ENCODE assay signal across 21 mouse cellular contexts in the genomic region with DNA sequence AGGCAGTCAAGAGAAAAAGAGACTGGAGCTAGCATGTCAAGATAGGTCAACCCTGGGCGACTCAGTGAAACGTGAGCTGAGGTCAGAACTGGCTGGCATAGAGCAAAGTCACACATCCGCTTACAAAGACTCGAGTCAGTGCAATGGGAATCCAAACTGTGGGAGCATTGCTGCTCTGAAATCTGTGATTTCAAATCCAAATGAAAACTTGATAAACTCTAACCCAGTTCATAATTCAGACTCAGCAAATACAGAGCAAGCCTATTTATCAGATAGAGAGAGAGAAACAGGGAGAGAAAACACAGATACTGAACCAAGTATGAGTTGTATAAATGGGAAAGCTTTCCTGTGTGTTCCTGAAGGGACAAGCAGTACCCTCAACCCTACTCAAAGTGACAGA. TPM values are rescaled to one million over a fixed set of nuclear protein-coding genes. Genes with fewer than 3 reads are reported as not detected.
DNase-seq lines count a peak whose midpoint lies in the region; ATAC-seq and TF ChIP-seq lines count a peak whose summit lies in the region.
"Had no signal": no experiment of that assay in that cellular context is flagged by ENCODE, and none has a peak within 500 bp of the region (broad histone marks: within the 10 kb centered on the region; RNA-seq: fewer than 3 reads in every experiment).

A gene (plus strand): TSS at position 301 of the 400 bp plus-strand sequence.

- TF ChIP-seq CTCF in gastrocnemius, adult 2 months (IDR thresholded peaks at IDR 0.05), result no peak

- no peak for DNase-seq in gastrocnemius, adult 2 months
- no peak for DNase-seq in gastrocnemius, postnatal 14 days
- peak; percentile 4 for DNase-seq in midbrain, embryonic 11.5 days (ENCODE audit: low spot score, missing footprints)
- DNase-seq: adrenal gland, adult 2 months; adrenal gland, adult 8-10 months; adrenal gland, postnatal 10 days; adrenal gland, postnatal 14 days; adrenal gland, postnatal 25 days; adrenal gland, postnatal 36 days; B cell, adult 2 months; cerebellum, adult 11 months; cerebellum, adult 11-12 months; cerebellum, adult 18-20 months had no signal

- no peaks in the 10 kb centered on the region for H3K27me3 ChIP-seq in midbrain, embryonic 11.5 days (ENCODE audit: control insufficient read depth, insufficient read depth, low read length)
- no peaks in the 10 kb centered on the region for H3K27me3 ChIP-seq in midbrain, embryonic 15.5 days (replicated peaks)
- H3K27me3 ChIP-seq: CH12.LX, Patski had no signal

- H3K4me3 ChIP-seq in gastrocnemius, adult 2 months, result no peak within 1 kb of the TSS
- no peak within 1 kb of the TSS for H3K4me3 ChIP-seq in midbrain, embryonic 11.5 days (ENCODE audit: low read depth, low read length)
- H3K4me3 ChIP-seq in midbrain, embryonic 15.5 days, result no peak within 1 kb of the TSS

- H3K9me3 ChIP-seq in midbrain, embryonic 11.5 days (ENCODE audit: control insufficient read depth, low read length), result no peaks in the 10 kb centered on the region
- no peaks in the 10 kb centered on the region for H3K9me3 ChIP-seq in midbrain, embryonic 15.5 days
- H3K9me3 ChIP-seq: G1E had no signal

- H3K4me2 ChIP-seq in midbrain, embryonic 11.5 days, result no peak within 1 kb of the TSS
- no peak within 1 kb of the TSS for H3K4me2 ChIP-seq in midbrain, embryonic 15.5 days

- no peak within 1 kb of the TSS for H3K9ac ChIP-seq in midbrain, embryonic 11.5 days (ENCODE audit: low read length)
- no peak within 1 kb of the TSS for H3K9ac ChIP-seq in midbrain, embryonic 15.5 days

- H3K27ac ChIP-seq in gastrocnemius, adult 2 months, result peak within 1 kb of the TSS; percentile 31; the same call in 1 of the 2 replicates
- H3K27ac ChIP-seq in midbrain, embryonic 11.5 days (ENCODE audit: low read depth, low read length), result no peak within 1 kb of the TSS
- no peak within 1 kb of the TSS for H3K27ac ChIP-seq in midbrain, embryonic 15.5 days

- 83% methylated on average over 4 of the region's 4 CpGs for WGBS in midbrain, embryonic 11.5 days
- 90% methylated on average over 4 of the region's 4 CpGs for WGBS in midbrain, embryonic 15.5 days

- intact Hi-C loops in gastrocnemius, adult 2 months (cut with DNase I), result no loop called here
- intact Hi-C loops in gastrocnemius, postnatal 14 days (cut with DNase I; ENCODE audit: low total_unique reads), result no loop called here

- H3K36me3 ChIP-seq in midbrain, embryonic 11.5 days (ENCODE audit: control insufficient read depth, insufficient read depth, low read length), result no peaks in the 10 kb centered on the region
- H3K36me3 ChIP-seq in midbrain, embryonic 15.5 days (replicated peaks), result peaks cover 25% of the 10 kb centered on the region

- H3K4me1 ChIP-seq in midbrain, embryonic 11.5 days (ENCODE audit: control insufficient read depth, insufficient read depth, low read length), result no peaks in the 10 kb centered on the region
- no peaks in the 10 kb centered on the region for H3K4me1 ChIP-seq in midbrain, embryonic 15.5 days

- ATAC-seq in midbrain, embryonic 11.5 days (ENCODE audit: low FRiP score), result no peak
- ATAC-seq in midbrain, embryonic 15.5 days (replicated peaks), result no peak
- ATAC-seq: activated CD4-positive, CD25-positive, alpha-beta regulatory T cell, adult 4 months; CD4-positive, CD25-positive, alpha-beta regulatory T cell, adult 4 months; Patski had no signal

RNA-seq across cellular contexts. Expression of the gene that starts here (rescaled TPM):
- under 1 TPM in 1 of 2 experiments, not detected in 1; 0.08 TPM for total RNA-seq in gastrocnemius, adult 2 months (2021)
- total RNA-seq in gastrocnemius, postnatal 14 days (2021), result not detected
- 0.18 and 0.31 TPM in 2 replicates for polyA plus RNA-seq in midbrain, embryonic 11.5 days (2014; fragmentation: Nextera tagmentation; extraction: Ambion mirVana)
- polyA plus RNA-seq in midbrain, embryonic 15.5 days (2015; fragmentation: Nextera tagmentation; extraction: Ambion mirVana), result 0.41 and 0.81 TPM in 2 replicates
- total RNA-seq: adrenal gland, adult 18-20 months; adrenal gland, adult 2 months; adrenal gland, postnatal 14 days; adrenal gland, postnatal 25 days; adrenal gland, postnatal 36 days; adrenal gland, postnatal 4 days had no signal
- polyA plus RNA-seq: adrenal gland, adult 2 months had no signal

Comparison
In these comparisons a context has a peak if more than half of its experiments do, and no peak if none do; other contexts are left out.
1. Peak in DNase-seq in midbrain, embryonic 11.5 days; RNA of the gene not detected or under 1 TPM.